Mouse (Mus musculus): ENCODE measurements around the gene Kank4. TPM values are rescaled to one million over a fixed set of nuclear protein-coding genes. Genes with fewer than 3 reads are reported as not detected.
"Not testable (repeated sequence)": the region's sequence is repeated elsewhere in the genome, so short reads cannot be mapped to it uniquely, and the experiment has no call there.

The Kank4 gene
- polyA plus RNA-seq, 1 experiment from 2014 or later: 0.33 TPM

GRCm38 (mm10) chr4:98850485-98850884 is 33.1 kb upstream of the Kank4 start:
- H3K36me3 ChIP-seq (ENCODE audit: control insufficient read depth, insufficient read depth, low read length); H3K4me3 ChIP-seq (ENCODE audit: low read depth, low read length); H3K27me3 ChIP-seq (replicated peaks; ENCODE audit: control insufficient read depth, insufficient read depth, low read length); H3K4me1 ChIP-seq (replicated peaks; ENCODE audit: control insufficient read depth, insufficient read depth, low read length); H3K9me3 ChIP-seq (ENCODE audit: control insufficient read depth, low read length); H3K27ac ChIP-seq (ENCODE audit: low read depth, low read length); H3K9ac ChIP-seq (ENCODE audit: low read depth, low read length); ATAC-seq (replicated peaks; ENCODE audit: low FRiP score); H3K4me2 ChIP-seq; DNase-seq (ENCODE audit: low spot score): not testable (repeated sequence)
- 61% methylated on average over 1 of the region's 1 CpGs for WGBS

GRCm38 (mm10) chr4:98847120-98847885 is 30.0 kb upstream of the Kank4 start:
- H3K4me2 ChIP-seq: no peak overlapping the region

GRCm38 (mm10) chr4:98846396-98846795 is 29.1 kb upstream of the Kank4 start:
- Histone ChIP-seq H3K4me3 (ENCODE audit: low read depth, low read length) (no peak overlapping the region), H3K27ac (ENCODE audit: low read depth, low read length) (no peak overlapping the region), H3K27me3 (replicated peaks; ENCODE audit: control insufficient read depth, insufficient read depth, low read length) (no peaks in the 10 kb centered on the region), H3K9ac (ENCODE audit: low read depth, low read length) (no peak overlapping the region), H3K4me2 (no peak overlapping the region), H3K4me1 (replicated peaks; ENCODE audit: control insufficient read depth, insufficient read depth, low read length) (no peaks in the 10 kb centered on the region), H3K9me3 (ENCODE audit: control insufficient read depth, low read length) (no peaks in the 10 kb centered on the region), H3K36me3 (ENCODE audit: control insufficient read depth, insufficient read depth, low read length) (no peaks in the 10 kb centered on the region)
- ATAC-seq (replicated peaks; ENCODE audit: low FRiP score) (no peak), DNase-seq (ENCODE audit: low spot score) (no peak)
- 50% methylated on average over 3 of the region's 3 CpGs for WGBS

More at GRCm38 (mm10) chr4:98847120-98847885, 30.0 kb upstream of the Kank4 start:
- Histone ChIP-seq H3K27me3 (replicated peaks; ENCODE audit: control insufficient read depth, insufficient read depth, low read length) (no peaks in the 10 kb centered on the region), H3K4me3 (ENCODE audit: low read depth, low read length) (no peak overlapping the region), H3K9ac (ENCODE audit: low read depth, low read length) (no peak overlapping the region), H3K27ac (ENCODE audit: low read depth, low read length) (no peak overlapping the region), H3K36me3 (ENCODE audit: control insufficient read depth, insufficient read depth, low read length) (no peaks in the 10 kb centered on the region), H3K4me1 (replicated peaks; ENCODE audit: control insufficient read depth, insufficient read depth, low read length) (no peaks in the 10 kb centered on the region), H3K9me3 (ENCODE audit: control insufficient read depth, low read length) (no peaks in the 10 kb centered on the region)
- ATAC-seq (replicated peaks; ENCODE audit: low FRiP score) (no peak), DNase-seq (ENCODE audit: low spot score) (no peak)
- 55% methylated on average over 6 of the region's 6 CpGs for WGBS

DNA sequence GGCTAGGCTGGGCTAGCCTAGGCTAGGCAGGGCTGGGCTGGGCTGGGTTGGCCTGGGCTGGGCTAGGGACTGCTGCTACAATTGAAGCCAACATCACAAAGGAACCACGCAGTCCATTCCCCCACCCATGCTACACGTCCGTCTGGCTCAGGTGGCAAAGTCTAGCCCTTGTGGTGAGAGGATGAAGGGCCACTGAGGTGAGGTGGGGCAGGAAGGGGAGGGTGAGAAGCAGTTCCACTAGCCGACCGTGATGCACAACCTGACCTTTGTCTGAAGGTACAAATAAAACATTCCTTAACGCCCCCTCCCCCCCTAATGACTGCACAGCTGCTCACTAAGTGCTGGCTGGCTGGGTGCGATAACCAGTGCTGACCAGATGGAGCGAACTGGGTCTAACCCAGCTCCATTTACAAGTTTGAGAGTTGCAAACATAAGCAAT is 28.4 kb upstream of the Kank4 start:
- ATAC-seq (replicated peaks; ENCODE audit: low FRiP score): no peak
- H3K27me3 ChIP-seq (replicated peaks; ENCODE audit: control insufficient read depth, insufficient read depth, low read length): no peaks in the 10 kb centered on the region
- H3K4me1 ChIP-seq (replicated peaks; ENCODE audit: control insufficient read depth, insufficient read depth, low read length): no peaks in the 10 kb centered on the region
- H3K9me3 ChIP-seq (ENCODE audit: control insufficient read depth, low read length): no peaks in the 10 kb centered on the region
- WGBS: 74% methylated on average over 8 of the region's 8 CpGs
- H3K36me3 ChIP-seq (ENCODE audit: control insufficient read depth, insufficient read depth, low read length): no peaks in the 10 kb centered on the region
- no peak for DNase-seq (ENCODE audit: low spot score)
- H3K27ac ChIP-seq (ENCODE audit: low read depth, low read length): no peak overlapping the region
- no peak overlapping the region for H3K4me3 ChIP-seq (ENCODE audit: low read depth, low read length)
- no peak overlapping the region for H3K4me2 ChIP-seq
- no peak overlapping the region for H3K9ac ChIP-seq (ENCODE audit: low read depth, low read length)

DNA sequence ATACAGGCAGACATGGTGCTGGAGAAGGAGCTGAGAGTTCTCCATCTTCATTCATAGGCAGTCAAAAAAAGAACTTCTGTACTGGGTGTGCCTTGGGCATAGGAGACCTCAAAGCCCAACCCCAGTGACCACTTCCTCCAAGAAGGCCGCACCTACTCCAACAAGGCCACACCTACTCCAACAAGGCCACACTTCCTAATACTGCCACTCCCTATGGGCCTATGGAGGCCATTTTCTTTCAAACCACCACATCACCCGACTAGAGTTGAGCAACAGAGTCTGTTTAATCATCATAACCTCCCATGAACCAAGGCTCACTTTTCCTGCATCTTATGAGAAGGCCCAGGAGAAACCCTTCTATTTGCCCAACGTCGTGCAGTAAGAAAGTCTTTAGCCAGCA is 27.9 kb upstream of the Kank4 start:
- Histone ChIP-seq H3K9ac (ENCODE audit: low read depth, low read length) (no peak overlapping the region), H3K36me3 (ENCODE audit: control insufficient read depth, insufficient read depth, low read length) (no peaks in the 10 kb centered on the region), H3K9me3 (ENCODE audit: control insufficient read depth, low read length) (no peaks in the 10 kb centered on the region), H3K27ac (ENCODE audit: low read depth, low read length) (no peak overlapping the region), H3K27me3 (replicated peaks; ENCODE audit: control insufficient read depth, insufficient read depth, low read length) (no peaks in the 10 kb centered on the region), H3K4me1 (replicated peaks; ENCODE audit: control insufficient read depth, insufficient read depth, low read length) (no peaks in the 10 kb centered on the region), H3K4me2 (no peak overlapping the region), H3K4me3 (ENCODE audit: low read depth, low read length) (no peak overlapping the region)
- WGBS: 77% methylated on average over 4 of the region's 4 CpGs
- no peak for DNase-seq (ENCODE audit: low spot score)
- no peak for ATAC-seq (replicated peaks; ENCODE audit: low FRiP score)

GRCm38 (mm10) chr4:98843906-98844597 is 26.7 kb upstream of the Kank4 start:
- no peaks in the 10 kb centered on the region for H3K4me1 ChIP-seq (replicated peaks; ENCODE audit: control insufficient read depth, insufficient read depth, low read length)
- DNase-seq (ENCODE audit: low spot score): no peak
- no peaks in the 10 kb centered on the region for H3K9me3 ChIP-seq (ENCODE audit: control insufficient read depth, low read length)
- no peaks in the 10 kb centered on the region for H3K36me3 ChIP-seq (ENCODE audit: control insufficient read depth, insufficient read depth, low read length)
- H3K27ac ChIP-seq (ENCODE audit: low read depth, low read length): no peak overlapping the region
- no peak overlapping the region for H3K9ac ChIP-seq (ENCODE audit: low read depth, low read length)
- no peak overlapping the region for H3K4me2 ChIP-seq
- ATAC-seq (replicated peaks; ENCODE audit: low FRiP score): no peak
- no peaks in the 10 kb centered on the region for H3K27me3 ChIP-seq (replicated peaks; ENCODE audit: control insufficient read depth, insufficient read depth, low read length)
- H3K4me3 ChIP-seq (ENCODE audit: low read depth, low read length): no peak overlapping the region
- WGBS: 77% methylated on average over 7 of the region's 7 CpGs

DNA sequence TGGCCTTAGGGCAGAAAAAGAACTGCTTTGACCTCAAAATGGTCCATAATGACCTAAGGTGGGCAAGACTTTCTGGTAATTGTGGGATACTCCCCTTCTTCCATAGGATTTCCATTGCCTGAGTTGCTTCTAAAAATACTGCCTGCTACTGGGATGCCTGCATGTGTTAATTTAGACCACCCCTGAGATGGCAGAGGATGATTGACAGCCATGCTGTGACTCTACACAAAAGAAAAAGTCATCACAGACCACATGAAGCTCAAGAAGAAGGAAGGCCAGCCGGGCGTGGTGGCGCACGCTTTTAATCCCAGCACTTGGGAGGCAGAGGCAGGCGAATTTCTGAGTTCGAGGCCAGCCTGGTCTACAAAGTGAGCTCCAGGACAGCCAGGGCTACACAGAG is 23.9 kb upstream of the Kank4 start:
- H3K4me3 ChIP-seq (ENCODE audit: low read depth, low read length); H3K27ac ChIP-seq (ENCODE audit: low read depth, low read length); H3K27me3 ChIP-seq (replicated peaks; ENCODE audit: control insufficient read depth, insufficient read depth, low read length); DNase-seq (ENCODE audit: low spot score); H3K9me3 ChIP-seq (ENCODE audit: control insufficient read depth, low read length); H3K4me1 ChIP-seq (replicated peaks; ENCODE audit: control insufficient read depth, insufficient read depth, low read length); H3K4me2 ChIP-seq; H3K9ac ChIP-seq (ENCODE audit: low read depth, low read length); H3K36me3 ChIP-seq (ENCODE audit: control insufficient read depth, insufficient read depth, low read length); ATAC-seq (replicated peaks; ENCODE audit: low FRiP score): not testable (repeated sequence)
- WGBS: 83% methylated on average over 6 of the region's 6 CpGs

DNA sequence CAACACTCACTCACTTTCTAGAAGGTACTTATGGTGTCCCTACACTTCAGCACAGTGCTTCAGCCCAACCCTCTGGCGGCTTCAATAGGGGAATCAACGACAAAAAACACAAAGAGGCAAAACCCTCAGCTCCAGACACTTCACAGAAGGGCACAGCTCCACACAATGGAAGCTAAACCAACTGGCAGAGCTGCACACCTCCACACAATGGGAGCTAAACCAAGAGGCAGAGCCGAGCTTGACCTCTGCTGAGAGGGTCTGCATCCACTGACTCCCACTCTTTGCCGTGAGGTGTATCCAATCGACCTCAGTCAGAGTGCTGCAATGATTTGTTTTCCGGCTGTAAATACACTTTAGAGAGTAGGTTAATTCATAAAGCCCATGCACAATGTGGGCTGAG is 23.2 kb upstream of the Kank4 start:
- no peaks in the 10 kb centered on the region for H3K36me3 ChIP-seq (ENCODE audit: control insufficient read depth, insufficient read depth, low read length)
- no peaks in the 10 kb centered on the region for H3K27me3 ChIP-seq (replicated peaks; ENCODE audit: control insufficient read depth, insufficient read depth, low read length)
- H3K9me3 ChIP-seq (ENCODE audit: control insufficient read depth, low read length): no peaks in the 10 kb centered on the region
- 68% methylated on average over 6 of the region's 6 CpGs for whole genome bisulfite sequencing
- DNase-seq (ENCODE audit: low spot score) (no peak), ATAC-seq (replicated peaks; ENCODE audit: low FRiP score) (no peak)
- no peak overlapping the region for H3K4me3 ChIP-seq (ENCODE audit: low read depth, low read length)
- no peak overlapping the region for H3K27ac ChIP-seq (ENCODE audit: low read depth, low read length)
- H3K4me2 ChIP-seq: no peak overlapping the region
- H3K4me1 ChIP-seq (replicated peaks; ENCODE audit: control insufficient read depth, insufficient read depth, low read length): no peaks in the 10 kb centered on the region
- no peak overlapping the region for H3K9ac ChIP-seq (ENCODE audit: low read depth, low read length)

DNA sequence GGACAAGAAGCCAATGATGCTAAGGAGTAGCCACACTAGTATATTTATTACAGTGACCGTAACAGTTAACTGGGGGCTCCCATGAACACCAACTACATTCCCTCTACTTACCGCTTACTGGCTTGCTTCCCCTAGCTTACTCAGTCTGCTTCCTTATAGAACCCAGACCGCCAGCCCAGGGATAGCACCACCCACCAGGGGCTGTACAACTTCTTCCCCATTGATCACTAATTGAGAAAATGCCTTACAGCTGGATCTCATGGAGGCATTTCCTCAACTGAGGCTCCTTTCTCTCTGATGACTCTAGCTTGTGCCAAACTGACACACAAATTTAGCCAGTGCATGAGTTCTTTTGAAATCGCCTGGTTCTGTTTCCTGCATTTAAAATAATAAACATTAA is 21.6 kb upstream of the Kank4 start:
- ATAC-seq (replicated peaks; ENCODE audit: low FRiP score): no peak

More for the DNA sequence above, 21.6 kb upstream of the Kank4 start:
- H3K9me3 ChIP-seq (ENCODE audit: control insufficient read depth, low read length): no peaks in the 10 kb centered on the region
- no peak for DNase-seq (ENCODE audit: low spot score)
- 86% methylated on average over 4 of the region's 4 CpGs for WGBS
- no peak overlapping the region for H3K4me2 ChIP-seq
- H3K4me1 ChIP-seq (replicated peaks; ENCODE audit: control insufficient read depth, insufficient read depth, low read length): no peaks in the 10 kb centered on the region
- H3K36me3 ChIP-seq (ENCODE audit: control insufficient read depth, insufficient read depth, low read length): no peaks in the 10 kb centered on the region
- H3K27ac ChIP-seq (ENCODE audit: low read depth, low read length): no peak overlapping the region
- no peak overlapping the region for H3K9ac ChIP-seq (ENCODE audit: low read depth, low read length)
- H3K27me3 ChIP-seq (replicated peaks; ENCODE audit: control insufficient read depth, insufficient read depth, low read length): no peaks in the 10 kb centered on the region
- H3K4me3 ChIP-seq (ENCODE audit: low read depth, low read length): no peak overlapping the region
